Mouse (Mus musculus): ENCODE data around the gene Znfx1. TPM values are rescaled to one million over a fixed set of nuclear protein-coding genes. Genes with fewer than 3 reads are reported as not detected.

Znfx1 gene
- polyA plus RNA-seq, 1 experiment from 2014 or later: 10.1 TPM

DNA sequence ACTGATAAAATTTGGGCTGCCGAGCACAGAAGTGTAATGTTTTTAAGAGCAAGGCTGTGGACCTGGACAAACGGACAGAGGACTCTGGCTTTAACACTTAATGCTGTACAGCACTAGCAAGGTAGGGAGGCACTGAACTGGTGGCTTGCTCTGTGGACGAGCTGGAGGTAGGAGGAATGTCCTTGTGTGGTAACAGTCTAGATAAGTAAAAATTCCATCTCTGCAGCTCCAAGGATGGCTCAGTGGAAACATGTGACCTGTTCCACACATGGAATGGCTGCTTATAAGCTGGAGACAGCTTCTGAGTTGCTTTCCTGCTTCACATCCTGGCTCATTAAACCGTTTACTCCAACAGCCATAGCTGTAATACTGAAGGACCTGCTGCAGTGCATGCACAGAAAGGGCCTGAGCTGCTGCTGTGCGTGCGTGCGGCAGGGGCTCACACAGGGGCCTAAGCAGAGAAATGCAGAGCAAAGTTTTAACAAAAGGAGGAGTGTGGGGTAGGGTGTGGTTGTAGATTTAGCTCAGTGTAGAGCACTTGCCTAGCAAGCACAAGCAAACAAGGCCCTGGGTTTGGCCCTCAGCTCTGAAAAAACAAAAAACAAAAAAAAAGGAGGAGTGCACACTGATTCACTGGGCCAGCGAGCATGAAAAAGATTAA, 14.0 kb downstream of the Znfx1 start:
- 80% methylated on average over 8 of the region's 8 CpGs for WGBS
- Histone ChIP-seq H3K9ac (ENCODE audit: low read depth, low read length) (no peak overlapping the region), H3K9me3 (ENCODE audit: control insufficient read depth, low read length) (no peaks in the 10 kb centered on the region), H3K4me1 (replicated peaks; ENCODE audit: control insufficient read depth, insufficient read depth, low read length) (peaks cover 14% of the 10 kb centered on the region), H3K4me2 (no peak overlapping the region), H3K27ac (ENCODE audit: low read depth, low read length) (no peak overlapping the region), H3K27me3 (replicated peaks; ENCODE audit: control insufficient read depth, insufficient read depth, low read length) (no peaks in the 10 kb centered on the region), H3K36me3 (ENCODE audit: control insufficient read depth, insufficient read depth, low read length) (peaks cover 42% of the 10 kb centered on the region), H3K4me3 (ENCODE audit: low read depth, low read length) (no peak overlapping the region)
- DNase-seq (ENCODE audit: low spot score) (no peak), ATAC-seq (replicated peaks; ENCODE audit: low FRiP score) (no peak)

DNA sequence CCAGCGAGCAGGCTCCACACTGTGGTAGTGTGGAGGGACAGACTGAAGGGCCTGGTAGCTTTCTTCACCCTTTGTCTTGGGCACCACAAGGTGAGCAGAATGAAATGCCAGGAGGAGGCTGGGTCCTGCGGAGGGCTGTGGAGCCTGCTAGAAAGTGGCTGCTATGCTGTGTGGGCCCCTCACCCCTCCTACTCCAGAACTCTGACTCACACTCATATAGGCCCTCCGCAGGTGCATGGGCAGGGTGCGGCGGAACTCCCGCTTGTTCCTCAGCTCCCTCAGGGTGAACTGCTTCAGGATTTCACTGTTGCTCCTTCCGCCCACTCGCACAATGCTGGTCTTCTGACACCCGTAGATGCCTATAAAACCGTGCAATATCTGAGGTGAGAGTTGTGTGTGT, 14.6 kb downstream of the Znfx1 start:
- Histone ChIP-seq H3K4me3 (ENCODE audit: low read depth, low read length) (no peak overlapping the region), H3K4me1 (replicated peaks; ENCODE audit: control insufficient read depth, insufficient read depth, low read length) (peaks cover 11% of the 10 kb centered on the region), H3K9ac (ENCODE audit: low read depth, low read length) (no peak overlapping the region), H3K27ac (ENCODE audit: low read depth, low read length) (no peak overlapping the region), H3K36me3 (ENCODE audit: control insufficient read depth, insufficient read depth, low read length) (peaks cover 42% of the 10 kb centered on the region), H3K27me3 (replicated peaks; ENCODE audit: control insufficient read depth, insufficient read depth, low read length) (no peaks in the 10 kb centered on the region), H3K9me3 (ENCODE audit: control insufficient read depth, low read length) (no peaks in the 10 kb centered on the region), H3K4me2 (no peak overlapping the region)
- 93% methylated on average over 10 of the region's 10 CpGs for WGBS
- DNase-seq (ENCODE audit: low spot score) (no peak), ATAC-seq (replicated peaks; ENCODE audit: low FRiP score) (no peak)

DNA sequence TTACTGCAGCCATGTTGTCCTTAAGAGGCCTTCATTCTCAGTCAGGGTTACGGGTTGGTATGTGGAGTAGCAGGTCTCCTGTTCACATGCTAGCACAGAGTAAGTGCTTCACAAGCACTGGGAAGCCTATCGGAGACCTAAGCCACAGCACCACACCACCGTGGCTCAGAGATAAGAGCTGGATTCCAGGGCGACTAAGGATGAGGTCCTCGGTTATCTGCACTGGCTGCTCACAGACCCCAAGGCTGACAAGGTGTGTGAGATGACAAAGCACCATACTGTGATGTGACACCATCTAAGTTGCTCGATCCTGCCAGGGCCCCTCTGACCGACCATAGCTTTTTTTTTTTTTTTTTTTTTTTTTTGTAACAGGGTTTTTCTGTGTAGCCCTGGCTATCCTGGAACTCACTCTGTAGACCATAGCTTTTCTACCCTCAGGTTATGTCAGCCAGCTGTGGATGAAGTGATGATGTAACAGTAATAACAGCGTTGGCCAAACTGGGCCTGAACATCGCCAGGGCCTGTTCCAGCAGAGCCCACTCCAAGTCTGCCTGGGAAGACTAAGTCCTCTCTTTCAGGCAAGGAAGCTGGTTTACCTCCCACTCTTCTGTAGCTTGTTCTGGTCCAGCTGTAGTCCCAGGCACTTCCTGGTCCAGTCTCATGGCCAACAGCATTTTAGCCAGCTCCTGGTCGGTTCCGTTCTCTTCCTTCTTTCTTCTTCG, 19.3 kb downstream of the Znfx1 start:
- Histone ChIP-seq H3K4me3 (ENCODE audit: low read depth, low read length) (peak overlapping the region; percentile 5; the same call in 1 of the 2 replicates), H3K36me3 (ENCODE audit: control insufficient read depth, insufficient read depth, low read length) (peaks cover 57% of the 10 kb centered on the region), H3K4me1 (replicated peaks; ENCODE audit: control insufficient read depth, insufficient read depth, low read length) (peaks cover 33% of the 10 kb centered on the region), H3K27ac (ENCODE audit: low read depth, low read length) (peak overlapping the region; percentile 95), H3K4me2 (peak overlapping the region; percentile 54), H3K27me3 (replicated peaks; ENCODE audit: control insufficient read depth, insufficient read depth, low read length) (no peaks in the 10 kb centered on the region), H3K9me3 (ENCODE audit: control insufficient read depth, low read length) (no peaks in the 10 kb centered on the region), H3K9ac (ENCODE audit: low read depth, low read length) (peak overlapping the region; percentile 59)
- peak; percentile 99 for ATAC-seq (replicated peaks; ENCODE audit: low FRiP score)
- DNase-seq (ENCODE audit: low spot score): peak; percentile 65
- WGBS: 50% methylated on average over 12 of the region's 12 CpGs

DNA sequence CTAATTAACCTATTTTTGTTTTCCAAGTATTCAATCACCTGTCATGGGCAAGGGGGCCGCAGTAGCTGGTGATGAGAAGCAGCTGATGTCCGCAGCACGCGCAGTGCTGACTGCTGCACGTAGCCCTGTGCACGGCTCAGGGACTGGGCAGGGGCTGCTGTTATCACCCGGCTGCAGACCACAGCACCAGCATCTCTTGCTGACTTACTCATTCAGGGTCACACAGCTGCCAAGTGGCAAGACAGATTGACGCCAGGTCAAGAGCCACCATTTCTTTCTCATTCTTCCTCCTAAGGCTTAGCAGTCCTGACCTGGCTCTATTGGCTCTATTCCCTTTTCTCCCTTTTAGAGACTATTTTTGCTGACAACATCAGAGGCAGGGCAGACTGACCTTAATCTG, 23.4 kb downstream of the Znfx1 start:
- Histone ChIP-seq H3K4me2 (peak overlapping the region; percentile 21; the same call in 1 of the 2 replicates), H3K9ac (ENCODE audit: low read depth, low read length) (peak overlapping the region; percentile 39), H3K4me3 (ENCODE audit: low read depth, low read length) (no peak overlapping the region), H3K27me3 (replicated peaks; ENCODE audit: control insufficient read depth, insufficient read depth, low read length) (no peaks in the 10 kb centered on the region), H3K36me3 (ENCODE audit: control insufficient read depth, insufficient read depth, low read length) (peaks cover 61% of the 10 kb centered on the region), H3K27ac (ENCODE audit: low read depth, low read length) (peak overlapping the region; percentile 75), H3K9me3 (ENCODE audit: control insufficient read depth, low read length) (no peaks in the 10 kb centered on the region), H3K4me1 (replicated peaks; ENCODE audit: control insufficient read depth, insufficient read depth, low read length) (peaks cover 32% of the 10 kb centered on the region)
- DNase-seq (ENCODE audit: low spot score) (no peak), ATAC-seq (replicated peaks; ENCODE audit: low FRiP score) (peak; percentile 74)
- WGBS: 43% methylated on average over 8 of the region's 8 CpGs

DNA sequence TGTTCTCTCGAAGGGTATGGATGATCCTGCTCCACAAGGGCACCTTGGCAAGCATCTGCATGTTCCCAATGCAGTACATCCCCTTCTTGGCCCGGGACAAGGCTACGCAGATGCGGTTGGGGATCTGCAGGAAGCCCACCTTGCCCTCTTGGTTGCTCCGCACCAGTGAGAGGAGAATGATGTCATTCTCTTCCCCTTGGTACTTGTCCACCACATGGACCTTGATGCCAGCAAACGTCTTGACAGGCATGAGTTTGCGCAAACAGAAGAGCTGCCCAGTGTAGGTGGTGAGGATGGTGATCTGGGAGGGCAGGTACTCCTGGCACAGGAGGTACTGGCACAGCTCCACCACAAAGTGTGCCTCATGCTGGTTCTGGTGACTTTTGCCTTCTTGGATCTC, 24.1 kb downstream of the Znfx1 start:
- Histone ChIP-seq H3K9ac (ENCODE audit: low read depth, low read length) (no peak overlapping the region), H3K27ac (ENCODE audit: low read depth, low read length) (peak overlapping the region; percentile 75), H3K9me3 (ENCODE audit: control insufficient read depth, low read length) (no peaks in the 10 kb centered on the region), H3K27me3 (replicated peaks; ENCODE audit: control insufficient read depth, insufficient read depth, low read length) (no peaks in the 10 kb centered on the region), H3K4me3 (ENCODE audit: low read depth, low read length) (no peak overlapping the region), H3K4me2 (no peak overlapping the region), H3K36me3 (ENCODE audit: control insufficient read depth, insufficient read depth, low read length) (peaks cover 68% of the 10 kb centered on the region), H3K4me1 (replicated peaks; ENCODE audit: control insufficient read depth, insufficient read depth, low read length) (peaks cover 25% of the 10 kb centered on the region)
- ATAC-seq (replicated peaks; ENCODE audit: low FRiP score): no peak
- 91% methylated on average over 7 of the region's 7 CpGs for WGBS
- DNase-seq (ENCODE audit: low spot score): no peak

DNA sequence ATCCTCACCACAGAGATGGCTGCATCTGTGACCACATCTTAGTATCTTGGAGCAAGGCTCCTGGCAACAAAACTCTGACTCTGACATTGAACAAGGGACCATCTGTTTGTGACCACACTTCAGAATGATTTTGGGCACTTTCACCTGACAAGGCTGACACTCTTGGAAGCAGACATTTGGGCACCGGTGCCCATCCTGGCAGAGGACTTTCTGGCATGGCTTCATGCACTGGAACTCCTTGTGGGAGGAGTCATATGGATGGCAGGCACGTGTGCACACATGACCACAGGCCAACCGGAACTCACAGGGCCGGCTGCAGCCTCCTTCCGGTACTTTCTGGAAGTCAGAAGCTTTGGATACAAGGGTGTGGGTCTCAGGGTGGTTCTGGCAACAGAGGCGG, 24.5 kb downstream of the Znfx1 start:
- no peak overlapping the region for H3K4me3 ChIP-seq (ENCODE audit: low read depth, low read length)
- H3K27ac ChIP-seq (ENCODE audit: low read depth, low read length): no peak overlapping the region
- 87% methylated on average over 6 of the region's 6 CpGs for WGBS
- H3K9ac ChIP-seq (ENCODE audit: low read depth, low read length): no peak overlapping the region
- no peaks in the 10 kb centered on the region for H3K9me3 ChIP-seq (ENCODE audit: control insufficient read depth, low read length)
- no peak for ATAC-seq (replicated peaks; ENCODE audit: low FRiP score)
- H3K27me3 ChIP-seq (replicated peaks; ENCODE audit: control insufficient read depth, insufficient read depth, low read length): no peaks in the 10 kb centered on the region
- H3K4me1 ChIP-seq (replicated peaks; ENCODE audit: control insufficient read depth, insufficient read depth, low read length): peaks cover 25% of the 10 kb centered on the region
- no peak for DNase-seq (ENCODE audit: low spot score)
- H3K36me3 ChIP-seq (ENCODE audit: control insufficient read depth, insufficient read depth, low read length): peaks cover 70% of the 10 kb centered on the region
- H3K4me2 ChIP-seq: no peak overlapping the region

DNA sequence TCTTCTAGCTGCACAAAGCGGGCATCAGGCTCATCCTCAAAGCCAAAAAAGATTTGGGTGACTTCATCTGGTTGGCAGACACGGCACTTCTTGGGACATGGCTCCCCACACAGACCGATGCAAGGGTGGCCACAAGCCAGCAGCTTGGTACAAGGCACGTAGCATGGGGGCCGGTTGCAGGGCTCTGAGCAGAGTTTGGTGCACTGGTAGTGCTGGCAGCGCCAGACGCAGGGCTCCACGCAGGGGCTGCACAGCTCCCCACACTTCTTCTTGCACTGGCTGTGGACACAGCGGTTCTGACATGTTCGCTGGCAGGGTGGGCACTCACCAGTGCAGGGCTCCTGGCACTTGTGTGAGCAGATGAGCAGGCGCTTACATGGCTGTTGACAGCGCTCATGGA, 25.1 kb downstream of the Znfx1 start:
- Histone ChIP-seq H3K27ac (ENCODE audit: low read depth, low read length) (no peak overlapping the region), H3K4me1 (replicated peaks; ENCODE audit: control insufficient read depth, insufficient read depth, low read length) (peaks cover 20% of the 10 kb centered on the region), H3K9ac (ENCODE audit: low read depth, low read length) (no peak overlapping the region), H3K9me3 (ENCODE audit: control insufficient read depth, low read length) (no peaks in the 10 kb centered on the region), H3K4me2 (no peak overlapping the region), H3K4me3 (ENCODE audit: low read depth, low read length) (no peak overlapping the region), H3K27me3 (replicated peaks; ENCODE audit: control insufficient read depth, insufficient read depth, low read length) (no peaks in the 10 kb centered on the region), H3K36me3 (ENCODE audit: control insufficient read depth, insufficient read depth, low read length) (peaks cover 65% of the 10 kb centered on the region)
- DNase-seq (ENCODE audit: low spot score) (no peak), ATAC-seq (replicated peaks; ENCODE audit: low FRiP score) (no peak)
- 96% methylated on average over 12 of the region's 12 CpGs for WGBS

DNA sequence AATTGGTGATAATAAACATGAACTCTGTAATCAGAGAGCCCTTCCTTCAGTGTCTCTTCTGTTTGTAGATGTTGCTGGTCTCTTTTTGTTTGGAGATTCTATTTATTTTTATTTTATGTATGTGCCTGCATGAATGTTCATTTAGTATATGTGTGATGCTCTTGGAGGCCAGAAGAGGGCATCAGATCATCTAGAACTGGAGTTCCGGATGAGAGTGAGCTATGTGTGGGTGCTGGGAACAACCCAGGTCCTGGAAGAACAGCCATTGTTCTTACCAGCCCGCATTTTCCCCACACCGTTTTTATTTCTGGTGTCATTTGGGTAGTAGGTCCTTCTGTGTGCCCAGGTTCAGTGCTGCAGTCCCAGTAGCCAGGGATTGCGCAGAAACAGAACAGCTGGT, 32.3 kb downstream of the Znfx1 start:
- Histone ChIP-seq H3K27ac (ENCODE audit: low read depth, low read length) (no peak overlapping the region), H3K4me2 (no peak overlapping the region), H3K27me3 (replicated peaks; ENCODE audit: control insufficient read depth, insufficient read depth, low read length) (no peaks in the 10 kb centered on the region), H3K9ac (ENCODE audit: low read depth, low read length) (no peak overlapping the region), H3K36me3 (ENCODE audit: control insufficient read depth, insufficient read depth, low read length) (peaks cover 72% of the 10 kb centered on the region), H3K9me3 (ENCODE audit: control insufficient read depth, low read length) (no peaks in the 10 kb centered on the region), H3K4me1 (replicated peaks; ENCODE audit: control insufficient read depth, insufficient read depth, low read length) (no peaks in the 10 kb centered on the region), H3K4me3 (ENCODE audit: low read depth, low read length) (no peak overlapping the region)
- ATAC-seq (replicated peaks; ENCODE audit: low FRiP score) (no peak), DNase-seq (ENCODE audit: low spot score) (no peak)
- 94% methylated on average over 4 of the region's 4 CpGs for WGBS

DNA sequence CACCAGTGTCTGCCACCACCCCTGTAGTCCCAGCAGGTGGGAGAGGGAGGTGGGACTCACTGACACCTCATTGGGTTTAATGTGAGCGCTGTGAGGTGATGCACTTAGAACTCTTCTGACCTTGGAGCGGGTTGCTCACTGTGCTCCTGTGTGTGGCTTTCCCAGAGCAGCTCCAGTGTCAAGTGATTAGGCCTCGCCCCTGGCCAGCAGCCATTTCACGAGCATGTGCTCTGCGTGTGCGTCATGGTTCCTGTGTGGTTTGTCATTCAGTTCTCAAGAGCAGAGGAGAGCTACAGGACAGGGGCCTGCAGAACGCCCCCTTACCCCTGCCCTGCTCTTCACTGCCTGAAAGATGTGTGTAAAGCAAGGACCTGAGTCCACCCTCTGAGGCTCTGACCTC, 34.3 kb downstream of the Znfx1 start:
- Histone ChIP-seq H3K27ac (ENCODE audit: low read depth, low read length) (no peak overlapping the region), H3K4me2 (no peak overlapping the region), H3K27me3 (replicated peaks; ENCODE audit: control insufficient read depth, insufficient read depth, low read length) (no peaks in the 10 kb centered on the region), H3K4me3 (ENCODE audit: low read depth, low read length) (no peak overlapping the region), H3K36me3 (ENCODE audit: control insufficient read depth, insufficient read depth, low read length) (peaks cover 65% of the 10 kb centered on the region), H3K9me3 (ENCODE audit: control insufficient read depth, low read length) (no peaks in the 10 kb centered on the region), H3K9ac (ENCODE audit: low read depth, low read length) (no peak overlapping the region), H3K4me1 (replicated peaks; ENCODE audit: control insufficient read depth, insufficient read depth, low read length) (no peaks in the 10 kb centered on the region)
- ATAC-seq (replicated peaks; ENCODE audit: low FRiP score) (no peak), DNase-seq (ENCODE audit: low spot score) (no peak)
- 92% methylated on average over 7 of the region's 7 CpGs for WGBS

Measured in liver, embryonic 11.5 days (tissue).